In genomic region chr6:6867031-6867430, GRCm38 (mm10) we compare ENCODE assay signal across 26 mouse cellular contexts. TPM values are rescaled to one million over a fixed set of nuclear protein-coding genes. Genes with fewer than 3 reads are reported as not detected.
DNase-seq lines count a peak whose midpoint lies in the region; ATAC-seq lines count a peak whose summit lies in the region.
"Had no signal": no experiment of that assay in that cellular context is flagged by ENCODE, and none has a peak within 500 bp of the region (broad histone marks: within the 10 kb centered on the region; RNA-seq: fewer than 3 reads in every experiment).

No protein-coding gene starts in this region.

- peak overlapping the region; percentile 32 for H3K4me3 ChIP-seq in embryonic facial prominence, embryonic 12.5 days
- peak overlapping the region; percentile 50 for H3K4me3 ChIP-seq in forebrain, embryonic 16.5 days (replicated peaks; ENCODE audit: low read length)
- peak overlapping the region; percentile 10 for H3K4me3 ChIP-seq in midbrain, embryonic 16.5 days (ENCODE audit: low read depth, low read length)
- H3K4me3 ChIP-seq: erythroblast, embryonic 14.5 days; heart, adult 2 months; left cerebral cortex, adult 2 months; stomach, embryonic 15.5 days had no signal

- H3K9ac ChIP-seq in embryonic facial prominence, embryonic 12.5 days: peak overlapping the region; percentile 38; the same call in 1 of the 2 replicates
- H3K9ac ChIP-seq in forebrain, embryonic 16.5 days (replicated peaks; ENCODE audit: low read depth, low read length): peak overlapping the region; percentile 56
- H3K9ac ChIP-seq in midbrain, embryonic 16.5 days (ENCODE audit: low read depth, low read length): no peak overlapping the region
- H3K9ac ChIP-seq: stomach, embryonic 15.5 days had no signal

- no peak for ATAC-seq in embryonic facial prominence, embryonic 12.5 days (ENCODE audit: insufficient number of reproducible peaks, insufficient read depth, low FRiP score, low TSS enrichment)
- ATAC-seq in forebrain, embryonic 16.5 days: no peak
- ATAC-seq in midbrain, embryonic 16.5 days: no peak

- DNase-seq in heart, adult 11 months: peak; percentile 85
- DNase-seq in heart, postnatal 10 days: no peak
- DNase-seq in thymus, postnatal 10 days (ENCODE audit: low spot score in 2 of 2): no peak
- DNase-seq in ovary, postnatal 14 days (ENCODE audit: low spot score): no peak
- DNase-seq in gastrocnemius, adult 8-10 months (ENCODE audit: low spot score in 2 of 2): no peak
- DNase-seq: adrenal gland, postnatal 36 days; cerebellum, postnatal 10 days; heart, adult 2 months; heart, postnatal 14 days; kidney, adult 9 months; lung, adult 2 months; lung, postnatal 4 days; right cerebral cortex, adult 18-20 months; spleen, adult 18-20 months; thymus, postnatal 25 days had no signal

- H3K27ac ChIP-seq in embryonic facial prominence, embryonic 12.5 days: peak overlapping the region; percentile 65
- peak overlapping the region; percentile 87 for H3K27ac ChIP-seq in forebrain, embryonic 16.5 days (ENCODE audit: low read length)
- H3K27ac ChIP-seq in midbrain, embryonic 16.5 days (ENCODE audit: low read length): no peak overlapping the region
- H3K27ac ChIP-seq: heart, adult 2 months; left cerebral cortex, adult 2 months; stomach, embryonic 15.5 days had no signal

- peaks cover 10% of the 10 kb centered on the region; the same call in 1 of the 2 replicates for H3K4me1 ChIP-seq in embryonic facial prominence, embryonic 12.5 days
- H3K4me1 ChIP-seq in forebrain, embryonic 16.5 days (replicated peaks; ENCODE audit: control insufficient read depth, insufficient read depth, low read length): peaks cover 14% of the 10 kb centered on the region
- peaks cover 9% of the 10 kb centered on the region; the same call in 1 of the 2 replicates for H3K4me1 ChIP-seq in midbrain, embryonic 16.5 days (ENCODE audit: control insufficient read depth, insufficient read depth, low read length)

- peak overlapping the region; percentile 76 for H3K4me2 ChIP-seq in embryonic facial prominence, embryonic 12.5 days (replicated peaks)
- peak overlapping the region; percentile 47 for H3K4me2 ChIP-seq in forebrain, embryonic 16.5 days (ENCODE audit: low read length)
- H3K4me2 ChIP-seq in midbrain, embryonic 16.5 days (ENCODE audit: low read length): no peak overlapping the region
- H3K4me2 ChIP-seq: stomach, embryonic 15.5 days had no signal

- intact Hi-C loops in heart, postnatal 10 days (cut with DNase I): loop anchor here (10.0 kb wide), 1 partner anchor 402 kb away; no protein-coding TSS in a partner anchor

- WGBS in embryonic facial prominence, embryonic 12.5 days: 11% methylated on average over 9 of the region's 9 CpGs
- WGBS in forebrain, embryonic 16.5 days: under 1% methylated on average over 9 of the region's 9 CpGs
- 0% methylated on average over 9 of the region's 9 CpGs for WGBS in midbrain, embryonic 16.5 days

- no peaks in the 10 kb centered on the region for H3K9me3 ChIP-seq in embryonic facial prominence, embryonic 12.5 days
- no peaks in the 10 kb centered on the region for H3K9me3 ChIP-seq in forebrain, embryonic 16.5 days (ENCODE audit: control insufficient read depth, low read length)
- no peaks in the 10 kb centered on the region for H3K9me3 ChIP-seq in midbrain, embryonic 16.5 days (replicated peaks; ENCODE audit: control insufficient read depth, low read length, poor library complexity, severe bottlenecking)
- H3K9me3 ChIP-seq: stomach, embryonic 15.5 days had no signal

- H3K27me3 ChIP-seq in embryonic facial prominence, embryonic 12.5 days: peaks cover 62% of the 10 kb centered on the region
- peaks cover 37% of the 10 kb centered on the region for H3K27me3 ChIP-seq in forebrain, embryonic 16.5 days (replicated peaks; ENCODE audit: control insufficient read depth, insufficient read depth, low read length)
- H3K27me3 ChIP-seq in midbrain, embryonic 16.5 days (ENCODE audit: control insufficient read depth, insufficient read depth, low read depth, low read length): peaks cover 42% of the 10 kb centered on the region
- H3K27me3 ChIP-seq: CH12.LX had no signal

- H3K36me3 ChIP-seq in embryonic facial prominence, embryonic 12.5 days: no peaks in the 10 kb centered on the region
- H3K36me3 ChIP-seq in forebrain, embryonic 16.5 days (ENCODE audit: control insufficient read depth, insufficient read depth): no peaks in the 10 kb centered on the region
- no peaks in the 10 kb centered on the region for H3K36me3 ChIP-seq in midbrain, embryonic 16.5 days (ENCODE audit: control insufficient read depth, insufficient read depth, low read length)
- H3K36me3 ChIP-seq: stomach, embryonic 15.5 days had no signal

RNA-seq across cellular contexts. Expression of gene Dlx6, which starts 3.9 kb away (rescaled TPM):
- under 1 TPM in 1 of 2 experiments, not detected in 1; 0.27 TPM for total RNA-seq in heart, postnatal 10 days (2021)
- 8.0 and 13.5 TPM in 2 replicates for polyA plus RNA-seq in embryonic facial prominence, embryonic 12.5 days (2016; fragmentation: Nextera tagmentation; extraction: Ambion mirVana)
- polyA plus RNA-seq in forebrain, embryonic 16.5 days (2015; fragmentation: Nextera tagmentation; extraction: Ambion mirVana): 7.2 and 12.6 TPM in 2 replicates
- polyA plus RNA-seq in midbrain, embryonic 16.5 days (2015; fragmentation: Nextera tagmentation; extraction: Ambion mirVana): 1.3 and 3.0 TPM in 2 replicates
- not detected for total RNA-seq in gastrocnemius, adult 8-10 months (2022)
- total RNA-seq: adrenal gland, postnatal 36 days; CH12.LX; gastrocnemius, adult 18-20 months; heart, adult 2 months; heart, postnatal 14 days; liver, adult 2 months; monocyte, adult 5-6 weeks; neutrophil, adult 5-6 weeks had no signal
- polyA plus RNA-seq: erythroblast, embryonic 14.5 days; heart, adult 2 months; liver, adult 2 months; lung, adult 2 months had no signal

RNA-seq across cellular contexts. Expression of gene Dlx5, which starts 14.9 kb away (rescaled TPM):
- total RNA-seq in heart, postnatal 10 days (2021): under 1 TPM; 0.25 to 0.45 TPM
- polyA plus RNA-seq in embryonic facial prominence, embryonic 12.5 days (2016; fragmentation: Nextera tagmentation; extraction: Ambion mirVana): 70.1 and 103 TPM in 2 replicates
- 74.3 and 75.7 TPM in 2 replicates for polyA plus RNA-seq in forebrain, embryonic 16.5 days (2015; fragmentation: Nextera tagmentation; extraction: Ambion mirVana)
- polyA plus RNA-seq in midbrain, embryonic 16.5 days (2015; fragmentation: Nextera tagmentation; extraction: Ambion mirVana): 9.7 and 20.7 TPM in 2 replicates
- not detected for total RNA-seq in gastrocnemius, adult 8-10 months (2022)
- total RNA-seq: CH12.LX; gastrocnemius, adult 18-20 months; liver, adult 2 months; monocyte, adult 5-6 weeks; neutrophil, adult 5-6 weeks had no signal
- polyA plus RNA-seq: erythroblast, embryonic 14.5 days; liver, adult 2 months; lung, adult 2 months had no signal
